Comparison of ENCODE assay signal across 22 mouse cellular contexts in the genomic region with DNA sequence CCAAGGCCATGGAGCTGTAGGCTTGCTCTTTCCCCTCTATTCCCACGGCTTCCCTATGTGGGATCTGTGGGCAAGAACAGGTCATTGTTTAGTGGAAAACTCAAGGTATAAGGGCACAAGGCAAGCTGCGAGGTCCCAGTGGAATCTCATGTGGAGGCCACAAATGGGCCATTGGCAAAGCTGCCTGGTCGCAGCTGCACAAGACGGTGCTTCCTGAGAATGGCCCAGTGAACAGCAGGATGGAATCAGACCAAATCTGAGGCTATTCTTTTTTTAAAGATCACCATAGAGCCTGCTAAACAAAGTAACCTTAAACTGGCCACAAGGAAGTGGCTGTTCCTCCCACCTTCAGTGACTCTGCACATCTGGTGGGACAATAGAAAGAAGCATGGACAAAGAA.
DNase-seq lines count a peak whose midpoint lies in the region; ATAC-seq and TF ChIP-seq lines count a peak whose summit lies in the region.
"Had no signal": no experiment of that assay in that cellular context is flagged by ENCODE, and none has a peak within 500 bp of the region (broad histone marks: within the 10 kb centered on the region; RNA-seq: fewer than 3 reads in every experiment).

No protein-coding gene starts in this region.

- intact Hi-C loops in heart, adult 2 months (cut with DNase I): no loop called here

- H3K4me3 ChIP-seq in heart, adult 2 months: no peak overlapping the region
- no peak overlapping the region for H3K4me3 ChIP-seq in limb, embryonic 15.5 days
- H3K4me3 ChIP-seq in limb, embryonic 10.5 days: no peak overlapping the region
- no peak overlapping the region for H3K4me3 ChIP-seq in brown adipose tissue, adult 24 weeks (ENCODE audit: insufficient read depth, low read depth, low read length)
- H3K4me3 ChIP-seq: embryonic facial prominence, embryonic 13.5 days; forebrain, embryonic 13.5 days; heart, embryonic 15.5 days; hindbrain, embryonic 15.5 days had no signal

- H3K27ac ChIP-seq in heart, adult 2 months: peak overlapping the region; percentile 20; the same call in 1 of the 2 replicates
- peak overlapping the region; percentile 43; the same call in 1 of the 2 replicates for H3K27ac ChIP-seq in limb, embryonic 15.5 days
- no peak overlapping the region for H3K27ac ChIP-seq in limb, embryonic 10.5 days
- H3K27ac ChIP-seq in brown adipose tissue, adult 24 weeks (replicated peaks; ENCODE audit: low read depth, low read length): peak overlapping the region; percentile 46
- H3K27ac ChIP-seq: embryonic facial prominence, embryonic 13.5 days; forebrain, embryonic 13.5 days; hindbrain, embryonic 15.5 days had no signal

- peaks cover 2% of the 10 kb centered on the region for H3K36me3 ChIP-seq in heart, adult 2 months (ENCODE audit: control insufficient read depth, insufficient read depth, low read length)
- H3K36me3 ChIP-seq in limb, embryonic 15.5 days: peaks cover 16% of the 10 kb centered on the region
- H3K36me3 ChIP-seq in limb, embryonic 10.5 days: peaks cover 16% of the 10 kb centered on the region
- H3K36me3 ChIP-seq: heart, embryonic 15.5 days; hindbrain, embryonic 15.5 days had no signal

- WGBS in heart, adult 2 months: 34% methylated on average over 4 of the region's 4 CpGs
- WGBS in limb, embryonic 15.5 days: 84% methylated on average over 4 of the region's 4 CpGs
- WGBS in limb, embryonic 10.5 days: 91% methylated on average over 4 of the region's 4 CpGs

- H3K27me3 ChIP-seq in heart, adult 2 months (ENCODE audit: control insufficient read depth, insufficient read depth, low read length): no peaks in the 10 kb centered on the region
- no peaks in the 10 kb centered on the region for H3K27me3 ChIP-seq in limb, embryonic 15.5 days
- no peaks in the 10 kb centered on the region for H3K27me3 ChIP-seq in limb, embryonic 10.5 days (ENCODE audit: low read depth, poor library complexity, severe bottlenecking)
- H3K27me3 ChIP-seq: embryonic facial prominence, embryonic 13.5 days; forebrain, embryonic 13.5 days; heart, embryonic 15.5 days; hindbrain, embryonic 15.5 days had no signal

- ATAC-seq in limb, embryonic 15.5 days (ENCODE audit: insufficient number of reproducible peaks, low FRiP score, low TSS enrichment, low read depth): no peak
- ATAC-seq: CD4-positive, CD25-positive, alpha-beta regulatory T cell, adult 4 months; forebrain, embryonic 13.5 days; forebrain, postnatal 0 days had no signal

- no peak for DNase-seq in heart, adult 2 months
- DNase-seq in heart, adult 9 months (ENCODE audit: low spot score in 2 of 2): no peak
- DNase-seq in limb, embryonic 10.5 days (ENCODE audit: low spot score): no peak
- DNase-seq in 416B (ENCODE audit: low read depth): peak; percentile 28
- DNase-seq in layer of hippocampus, postnatal 10 days (ENCODE audit: low spot score in 2 of 2): no peak
- no peak for DNase-seq in kidney, postnatal 4 days
- DNase-seq: adrenal gland, postnatal 10 days; B cell, adult 2 months; cerebellum, adult 11-12 months; cerebellum, adult 9-10 months; cerebellum, postnatal 25 days; forebrain, postnatal 0 days; heart, postnatal 36 days had no signal

- H3K9me3 ChIP-seq in limb, embryonic 15.5 days: no peaks in the 10 kb centered on the region
- H3K9me3 ChIP-seq in limb, embryonic 10.5 days (replicated peaks): no peaks in the 10 kb centered on the region
- H3K9me3 ChIP-seq: embryonic facial prominence, embryonic 13.5 days; forebrain, embryonic 13.5 days; G1E; heart, embryonic 15.5 days; hindbrain, embryonic 15.5 days had no signal

- TF ChIP-seq CTCF in heart, adult 2 months (IDR thresholded peaks at IDR 0.05): no peak

- no peak overlapping the region for H3K4me2 ChIP-seq in limb, embryonic 15.5 days
- H3K4me2 ChIP-seq: embryonic facial prominence, embryonic 13.5 days; forebrain, embryonic 13.5 days; heart, embryonic 11.5 days; heart, embryonic 15.5 days; hindbrain, embryonic 15.5 days had no signal

- H3K4me1 ChIP-seq in heart, adult 2 months (ENCODE audit: control insufficient read depth, insufficient read depth, low read length): peaks cover 14% of the 10 kb centered on the region
- no peaks in the 10 kb centered on the region for H3K4me1 ChIP-seq in limb, embryonic 15.5 days
- peaks cover 27% of the 10 kb centered on the region for H3K4me1 ChIP-seq in limb, embryonic 10.5 days
- H3K4me1 ChIP-seq in brown adipose tissue, adult 24 weeks (ENCODE audit: control insufficient read depth, insufficient read depth, insufficient read length, low read length): peaks cover 30% of the 10 kb centered on the region
- H3K4me1 ChIP-seq: hindbrain, embryonic 15.5 days had no signal

- TF ChIP-seq EP300 in heart, adult 2 months (IDR thresholded peaks at IDR 0.05; ENCODE audit: insufficient read depth, low read depth, low read length): no peak

- TF ChIP-seq POLR2A in heart, adult 2 months (IDR thresholded peaks at IDR 0.05; ENCODE audit: insufficient read depth, low read depth, low read length): no peak

- no peak overlapping the region for H3K9ac ChIP-seq in heart, adult 2 months (ENCODE audit: low read depth, low read length)
- no peak overlapping the region for H3K9ac ChIP-seq in limb, embryonic 15.5 days
- H3K9ac ChIP-seq: embryonic facial prominence, embryonic 13.5 days; forebrain, embryonic 13.5 days; forebrain, postnatal 0 days; heart, embryonic 15.5 days; hindbrain, embryonic 15.5 days had no signal

- no peaks in the 10 kb centered on the region; the same call in 1 of the 2 replicates for H3K79me2 ChIP-seq in heart, adult 2 months (replicated peaks; ENCODE audit: control insufficient read depth, insufficient read depth, low read length)
